Mouse (Mus musculus) retina, postnatal 7 days (tissue): Measurements from ENCODE around the gene Macrod1.
A peak's percentile ranks its signal among the peaks of the same experiment; 100 is the strongest.

Experiments used
- DNase-seq: peaks from one replicate; pipeline ENCODE4 v3.0.0-alpha.2; 2012; ENCODE audit warnings: low read depth, low spot score

The Macrod1 gene

DNA sequence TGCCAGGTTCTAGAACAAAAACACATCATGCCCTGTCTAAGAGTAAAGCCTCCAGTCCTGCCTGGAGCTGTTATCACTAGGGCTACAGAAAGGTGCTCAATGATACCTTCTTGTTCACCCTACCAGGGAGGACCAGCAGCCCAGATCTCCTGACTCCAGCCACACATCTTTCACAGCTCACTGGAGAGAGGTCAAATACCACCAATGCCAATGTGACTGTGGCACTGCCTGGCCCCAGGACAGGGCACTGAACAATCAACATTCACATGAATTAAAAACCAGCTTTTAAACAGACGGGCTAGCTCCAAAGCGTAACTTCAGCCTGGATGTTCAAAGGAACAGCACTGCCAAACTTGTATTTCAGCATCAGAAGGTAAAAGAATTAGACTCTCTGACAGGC lies 179.4 kb downstream of the Macrod1 start:
- DNase-seq: no peak

DNA sequence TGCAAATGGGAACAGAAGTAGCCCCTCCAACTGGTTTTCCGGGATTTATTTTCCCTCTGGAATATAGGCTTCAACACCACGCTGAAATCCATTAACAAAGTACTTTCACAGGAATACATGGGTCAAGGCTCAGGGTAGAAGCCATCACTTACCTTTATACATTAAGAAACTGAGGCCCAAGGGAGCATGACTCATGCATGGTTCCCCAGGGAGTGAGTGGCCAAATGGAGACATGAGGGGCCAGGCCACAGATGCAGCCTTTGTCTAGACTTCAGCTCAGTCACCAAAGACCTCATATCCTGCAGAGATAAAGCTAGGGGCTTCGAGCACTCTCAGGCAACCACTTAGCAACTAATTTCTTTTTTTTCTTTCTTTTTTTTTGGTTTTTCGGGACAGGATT lies 180.1 kb downstream of the Macrod1 start:
- no peak for DNase-seq

DNA sequence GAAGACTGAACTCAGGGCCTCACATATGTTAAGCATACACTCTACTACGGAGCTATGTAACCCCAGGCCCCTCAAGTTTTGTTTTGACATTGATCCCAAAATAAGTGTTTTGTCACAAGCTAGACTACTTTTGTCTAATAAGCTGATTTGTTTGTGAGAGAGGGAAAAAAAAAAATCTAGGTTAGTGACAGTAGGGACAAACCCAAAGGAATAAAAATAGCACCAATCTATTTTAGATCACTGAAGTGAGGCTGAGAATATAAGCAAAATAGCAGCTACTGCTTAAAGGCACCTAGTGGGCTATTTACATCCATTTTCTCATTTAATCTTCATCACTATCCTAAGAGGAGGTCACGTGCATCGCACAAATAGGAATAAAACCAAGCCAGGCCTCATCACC lies 183.0 kb downstream of the Macrod1 start:
- DNase-seq: no peak

DNA sequence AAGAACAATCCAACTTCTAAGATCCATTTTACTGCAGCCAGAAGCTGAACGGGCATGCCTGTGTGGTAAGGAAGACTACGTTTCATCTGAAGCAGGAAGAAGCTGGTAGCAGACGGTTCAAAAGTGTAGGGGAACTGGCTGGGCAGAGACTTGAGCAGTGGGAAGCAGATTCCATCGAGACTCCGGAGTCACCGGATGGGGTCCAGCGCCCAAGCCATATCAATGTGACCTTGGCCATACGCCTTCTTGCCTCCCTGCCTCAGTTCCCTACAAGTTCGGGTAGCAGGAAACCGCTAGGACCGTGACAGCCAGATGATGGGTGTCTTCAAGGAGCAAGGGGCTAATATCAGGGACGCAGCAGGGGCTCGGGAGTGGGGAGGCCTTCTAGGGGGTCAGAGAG lies 183.7 kb downstream of the Macrod1 start:
- DNase-seq: no peak

DNA sequence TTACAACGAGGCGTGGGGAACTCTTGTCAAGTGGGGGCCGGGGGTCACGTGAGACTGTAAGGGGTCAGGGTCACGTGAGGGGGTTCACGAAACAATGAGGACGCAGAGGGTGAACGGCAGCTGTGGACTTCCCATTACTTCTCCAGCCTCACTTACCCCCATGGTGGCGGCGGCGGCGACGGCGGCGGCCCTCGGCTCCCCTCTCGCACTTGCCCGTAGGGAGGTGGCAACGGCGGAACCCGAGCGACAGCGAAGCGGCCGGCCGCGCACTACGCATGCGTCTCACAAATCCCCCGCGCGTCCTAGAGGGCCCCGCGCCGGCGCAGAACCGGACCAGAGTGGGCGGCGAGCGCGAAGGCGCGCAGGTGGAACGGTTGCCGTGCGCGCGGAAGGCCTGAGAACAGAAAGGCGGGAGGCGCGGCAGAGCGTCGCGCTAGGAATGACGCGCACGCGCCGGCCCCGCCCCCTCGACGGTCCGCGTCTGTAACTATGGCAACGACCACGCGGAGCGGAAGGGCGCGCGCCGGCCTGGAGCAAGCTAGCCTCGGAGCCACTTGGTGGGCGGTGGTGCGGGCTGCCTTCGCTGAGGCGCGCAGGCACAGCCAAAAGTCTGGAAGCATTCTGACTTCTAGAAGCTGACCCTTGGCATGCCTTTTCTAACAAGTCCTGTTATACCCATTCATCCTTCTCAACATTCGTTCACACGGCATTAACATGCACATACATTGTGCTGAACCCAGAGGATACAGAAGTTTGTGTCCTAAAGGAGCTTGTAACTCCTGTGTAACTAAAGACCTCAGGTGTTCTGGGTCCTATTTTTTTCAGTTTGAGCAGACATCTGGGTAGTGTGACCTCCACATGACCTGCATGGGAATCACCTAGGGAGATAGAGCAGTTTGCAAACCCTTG lies 184.4 kb downstream of the Macrod1 start, which contains the start of gene Naa40:
Gene Naa40, minus strand, starts transcription at position 402 of the 909 bp plus-strand sequence.
- peak; percentile 95 for DNase-seq

DNA sequence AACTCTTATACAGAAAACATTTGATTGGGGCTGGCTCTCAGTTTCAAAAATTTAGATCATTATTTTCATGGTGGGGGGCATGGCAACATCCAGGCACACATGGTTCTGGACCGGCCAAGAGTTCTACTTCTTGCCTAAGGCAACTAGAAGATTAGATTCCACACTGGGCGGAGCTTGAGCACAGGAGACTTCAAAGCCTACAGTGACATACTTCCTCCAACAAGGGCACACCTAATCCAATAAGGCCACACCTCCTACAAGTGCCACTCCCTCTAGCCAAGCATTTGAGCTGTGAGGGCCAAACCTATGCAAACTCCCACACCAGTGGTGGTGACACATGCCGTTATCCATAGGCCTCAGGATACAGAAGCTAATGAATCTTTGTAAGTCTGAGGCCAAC lies 189.4 kb downstream of the Macrod1 start:
- no peak for DNase-seq
